Mouse (Mus musculus): ENCODE measurements around the gene Wdr90. TPM values are rescaled to one million over a fixed set of nuclear protein-coding genes. Genes with fewer than 3 reads are reported as not detected.
A peak's percentile ranks its signal among the peaks of the same experiment; 100 is the strongest.

Gene Wdr90
- polyA plus RNA-seq, 1 experiment from 2014 or later: 33.5 TPM

- Histone ChIP-seq H3K4me1 (ENCODE audit: insufficient read depth, low read length) (no peaks in the 10 kb centered on the region), H3K36me3 (ENCODE audit: insufficient read depth, low read length) (peaks cover 41% of the 10 kb centered on the region), H3K27me3 (ENCODE audit: insufficient read depth, low read length) (no peaks in the 10 kb centered on the region), H3K4me2 (replicated peaks; ENCODE audit: low read depth, low read length) (no peak overlapping the region), H3K27ac (ENCODE audit: low read length) (no peak overlapping the region), H3K9ac (replicated peaks; ENCODE audit: low read length) (no peak overlapping the region), H3K9me3 (ENCODE audit: low read length) (no peaks in the 10 kb centered on the region), H3K4me3 (ENCODE audit: low read length) (no peak overlapping the region)
- ATAC-seq (ENCODE audit: low FRiP score, low TSS enrichment): no peak
Measured at GRCm38 (mm10) chr17:25886806-25887205, 25.5 kb upstream of the Wdr90 start.

- H3K4me3 ChIP-seq (ENCODE audit: low read length): no peak overlapping the region
- H3K36me3 ChIP-seq (ENCODE audit: insufficient read depth, low read length): peaks cover 41% of the 10 kb centered on the region
- no peak overlapping the region for H3K27ac ChIP-seq (ENCODE audit: low read length)
- H3K27me3 ChIP-seq (ENCODE audit: insufficient read depth, low read length): no peaks in the 10 kb centered on the region
- 72% methylated on average over 4 of the region's 4 CpGs for WGBS
- ATAC-seq (ENCODE audit: low FRiP score, low TSS enrichment): no peak
- H3K9ac ChIP-seq (replicated peaks; ENCODE audit: low read length): no peak overlapping the region
- H3K9me3 ChIP-seq (ENCODE audit: low read length): no peaks in the 10 kb centered on the region
- H3K4me1 ChIP-seq (ENCODE audit: insufficient read depth, low read length): peaks cover 12% of the 10 kb centered on the region
- H3K4me2 ChIP-seq (replicated peaks; ENCODE audit: low read depth, low read length): no peak overlapping the region
Measured at GRCm38 (mm10) chr17:25885636-25886035, 24.3 kb upstream of the Wdr90 start.

DNA sequence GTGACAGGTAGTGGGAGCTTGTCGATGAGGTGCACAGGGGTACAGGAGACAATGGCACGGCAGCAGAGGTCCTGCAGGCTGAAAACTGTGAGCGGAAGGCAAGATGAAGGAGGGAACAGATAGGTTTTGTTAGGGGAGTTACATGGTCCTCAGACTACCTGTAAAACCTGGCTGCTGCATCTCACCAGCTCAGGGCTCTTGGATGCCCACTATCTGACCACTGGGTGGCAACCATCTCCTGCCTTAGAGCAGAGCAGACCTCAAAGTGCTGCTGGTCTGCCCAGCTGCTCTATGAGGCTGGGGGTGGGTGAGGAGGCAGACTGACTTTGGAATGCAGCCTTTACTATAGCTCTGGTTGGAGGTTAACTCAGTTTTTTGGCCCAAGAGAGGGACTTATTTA is 22.5 kb upstream of the Wdr90 start:
- Histone ChIP-seq H3K9me3 (ENCODE audit: low read length) (no peaks in the 10 kb centered on the region), H3K27me3 (ENCODE audit: insufficient read depth, low read length) (no peaks in the 10 kb centered on the region), H3K4me2 (replicated peaks; ENCODE audit: low read depth, low read length) (no peak overlapping the region), H3K27ac (ENCODE audit: low read length) (no peak overlapping the region), H3K4me3 (ENCODE audit: low read length) (no peak overlapping the region), H3K9ac (replicated peaks; ENCODE audit: low read length) (no peak overlapping the region), H3K36me3 (ENCODE audit: insufficient read depth, low read length) (peaks cover 41% of the 10 kb centered on the region), H3K4me1 (ENCODE audit: insufficient read depth, low read length) (peaks cover 22% of the 10 kb centered on the region)
- 94% methylated on average over 3 of the region's 3 CpGs for WGBS
- ATAC-seq (ENCODE audit: low FRiP score, low TSS enrichment): no peak

GRCm38 (mm10) chr17:25883268-25883667 is 22.0 kb upstream of the Wdr90 start:
- no peak for ATAC-seq (ENCODE audit: low FRiP score, low TSS enrichment)
- Histone ChIP-seq H3K9me3 (ENCODE audit: low read length) (no peaks in the 10 kb centered on the region), H3K4me3 (ENCODE audit: low read length) (no peak overlapping the region), H3K36me3 (ENCODE audit: insufficient read depth, low read length) (peaks cover 40% of the 10 kb centered on the region), H3K9ac (replicated peaks; ENCODE audit: low read length) (no peak overlapping the region), H3K4me2 (replicated peaks; ENCODE audit: low read depth, low read length) (no peak overlapping the region), H3K4me1 (ENCODE audit: insufficient read depth, low read length) (peaks cover 22% of the 10 kb centered on the region), H3K27ac (ENCODE audit: low read length) (no peak overlapping the region), H3K27me3 (ENCODE audit: insufficient read depth, low read length) (no peaks in the 10 kb centered on the region)
- WGBS: 82% methylated on average over 8 of the region's 8 CpGs

GRCm38 (mm10) chr17:25882306-25882705 is 21.0 kb upstream of the Wdr90 start:
- Histone ChIP-seq H3K9ac (replicated peaks; ENCODE audit: low read length) (no peak overlapping the region), H3K27ac (ENCODE audit: low read length) (no peak overlapping the region), H3K4me1 (ENCODE audit: insufficient read depth, low read length) (peaks cover 22% of the 10 kb centered on the region), H3K9me3 (ENCODE audit: low read length) (no peaks in the 10 kb centered on the region), H3K27me3 (ENCODE audit: insufficient read depth, low read length) (no peaks in the 10 kb centered on the region), H3K4me3 (ENCODE audit: low read length) (no peak overlapping the region), H3K36me3 (ENCODE audit: insufficient read depth, low read length) (peaks cover 35% of the 10 kb centered on the region), H3K4me2 (replicated peaks; ENCODE audit: low read depth, low read length) (no peak overlapping the region)
- whole genome bisulfite sequencing: 23% methylated on average over 5 of the region's 5 CpGs
- ATAC-seq (ENCODE audit: low FRiP score, low TSS enrichment): no peak

- peaks cover 35% of the 10 kb centered on the region for H3K36me3 ChIP-seq (ENCODE audit: insufficient read depth, low read length)
- no peak overlapping the region for H3K4me3 ChIP-seq (ENCODE audit: low read length)
- H3K4me1 ChIP-seq (ENCODE audit: insufficient read depth, low read length): peaks cover 26% of the 10 kb centered on the region
- H3K27me3 ChIP-seq (ENCODE audit: insufficient read depth, low read length): no peaks in the 10 kb centered on the region
- peak overlapping the region; percentile 28; the same call in 1 of the 2 replicates for H3K27ac ChIP-seq (ENCODE audit: low read length)
- H3K9me3 ChIP-seq (ENCODE audit: low read length): no peaks in the 10 kb centered on the region
- no peak for ATAC-seq (ENCODE audit: low FRiP score, low TSS enrichment)
- 32% methylated on average over 4 of the region's 4 CpGs for WGBS
- 0 out of 2 replicates have a peak overlapping the region, but pooled peaks have one; percentile 8 for H3K9ac ChIP-seq (replicated peaks; ENCODE audit: low read length)
- no peak overlapping the region for H3K4me2 ChIP-seq (replicated peaks; ENCODE audit: low read depth, low read length)
Measured at GRCm38 (mm10) chr17:25881691-25882090, 20.4 kb upstream of the Wdr90 start.

- Histone ChIP-seq H3K27ac (ENCODE audit: low read length) (no peak overlapping the region; the same call in 1 of the 2 replicates), H3K4me2 (replicated peaks; ENCODE audit: low read depth, low read length) (no peak overlapping the region), H3K4me1 (ENCODE audit: insufficient read depth, low read length) (peaks cover 33% of the 10 kb centered on the region), H3K4me3 (ENCODE audit: low read length) (no peak overlapping the region), H3K27me3 (ENCODE audit: insufficient read depth, low read length) (no peaks in the 10 kb centered on the region), H3K9ac (replicated peaks; ENCODE audit: low read length) (no peak overlapping the region), H3K36me3 (ENCODE audit: insufficient read depth, low read length) (peaks cover 35% of the 10 kb centered on the region), H3K9me3 (ENCODE audit: low read length) (no peaks in the 10 kb centered on the region)
- ATAC-seq (ENCODE audit: low FRiP score, low TSS enrichment): no peak
- WGBS: 12% methylated on average over 5 of the region's 5 CpGs
Measured at GRCm38 (mm10) chr17:25880913-25881641, 19.8 kb upstream of the Wdr90 start.

DNA sequence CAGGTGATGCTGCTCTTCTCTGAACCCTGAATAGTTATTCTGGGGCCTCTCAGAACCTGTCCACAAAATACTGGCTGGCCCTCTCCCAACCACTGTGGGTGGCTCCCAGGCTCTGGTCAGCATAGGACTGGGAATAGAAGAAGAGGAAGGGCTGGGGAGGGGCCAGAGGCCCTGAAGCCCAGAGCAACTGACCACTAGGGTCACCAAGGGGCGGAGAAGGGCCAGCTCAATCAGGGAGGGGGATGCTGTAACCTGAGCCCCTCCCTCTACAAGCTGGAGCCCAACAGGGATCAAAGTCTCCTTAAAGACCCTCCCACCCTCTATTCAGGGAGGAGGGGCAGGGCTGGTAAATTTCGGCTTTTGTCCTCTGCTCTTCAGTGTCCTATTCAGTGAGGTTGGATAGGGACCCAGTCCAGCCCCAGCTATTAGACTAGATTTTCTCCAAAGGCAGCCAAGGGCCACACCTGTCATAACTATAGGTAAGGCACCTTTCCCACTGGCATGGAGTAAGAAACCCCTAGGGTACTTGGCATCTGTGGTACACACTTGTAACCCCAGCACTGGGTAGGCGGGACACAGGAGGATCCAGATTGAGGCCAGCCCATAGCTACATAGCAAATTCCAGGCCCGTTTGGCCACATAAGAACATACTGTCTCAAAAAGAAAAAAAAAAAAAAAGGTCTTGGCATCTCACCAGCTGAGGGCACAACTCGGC is 19.1 kb upstream of the Wdr90 start, which contains the start of gene Wfikkn1:
Gene Wfikkn1 (minus strand): TSS at position 663 of the 715 bp plus-strand sequence.
- no peak within 1 kb of the TSS for H3K4me3 ChIP-seq (ENCODE audit: low read length)

GRCm38 (mm10) chr17:25879750-25880149 is 18.4 kb upstream of the Wdr90 start:
- peaks cover 36% of the 10 kb centered on the region for H3K4me1 ChIP-seq (ENCODE audit: insufficient read depth, low read length)
- H3K36me3 ChIP-seq (ENCODE audit: insufficient read depth, low read length): peaks cover 35% of the 10 kb centered on the region
- no peak overlapping the region for H3K9ac ChIP-seq (replicated peaks; ENCODE audit: low read length)
- H3K9me3 ChIP-seq (ENCODE audit: low read length): no peaks in the 10 kb centered on the region
- 66% methylated on average over 8 of the region's 8 CpGs for whole genome bisulfite sequencing
- ATAC-seq (ENCODE audit: low FRiP score, low TSS enrichment): no peak
- H3K4me2 ChIP-seq (replicated peaks; ENCODE audit: low read depth, low read length): no peak overlapping the region
- H3K27ac ChIP-seq (ENCODE audit: low read length): 0 out of 2 replicates have a peak overlapping the region, but pooled peaks have one; percentile 34
- no peaks in the 10 kb centered on the region for H3K27me3 ChIP-seq (ENCODE audit: insufficient read depth, low read length)
- H3K4me3 ChIP-seq (ENCODE audit: low read length): no peak overlapping the region

More for the DNA sequence above, 19.1 kb upstream of the Wdr90 start, which contains the start of gene Wfikkn1:
- Histone ChIP-seq H3K27me3 (ENCODE audit: insufficient read depth, low read length) (no peaks in the 10 kb centered on the region), H3K27ac (ENCODE audit: low read length) (peak within 1 kb of the TSS; percentile 34; the same call in 1 of the 2 replicates), H3K4me1 (ENCODE audit: insufficient read depth, low read length) (peaks cover 36% of the 10 kb centered on the region), H3K4me2 (replicated peaks; ENCODE audit: low read depth, low read length) (no peak within 1 kb of the TSS), H3K9ac (replicated peaks; ENCODE audit: low read length) (0 out of 2 replicates have a peak within 1 kb of the TSS, but pooled peaks have one; percentile 16), H3K9me3 (ENCODE audit: low read length) (no peaks in the 10 kb centered on the region), H3K36me3 (ENCODE audit: insufficient read depth, low read length) (peaks cover 35% of the 10 kb centered on the region)
- WGBS: 31% methylated on average over 5 of the region's 5 CpGs
- peak; percentile 7; the same call in 1 of the 2 replicates for ATAC-seq (ENCODE audit: low FRiP score, low TSS enrichment)

- Histone ChIP-seq H3K9ac (replicated peaks; ENCODE audit: low read length) (no peak overlapping the region), H3K4me3 (ENCODE audit: low read length) (no peak overlapping the region), H3K36me3 (ENCODE audit: insufficient read depth, low read length) (peaks cover 31% of the 10 kb centered on the region), H3K9me3 (ENCODE audit: low read length) (no peaks in the 10 kb centered on the region), H3K4me1 (ENCODE audit: insufficient read depth, low read length) (peaks cover 40% of the 10 kb centered on the region), H3K27me3 (ENCODE audit: insufficient read depth, low read length) (no peaks in the 10 kb centered on the region), H3K4me2 (replicated peaks; ENCODE audit: low read depth, low read length) (no peak overlapping the region), H3K27ac (ENCODE audit: low read length) (no peak overlapping the region)
- no peak for ATAC-seq (ENCODE audit: low FRiP score, low TSS enrichment)
- 61% methylated on average over 4 of the region's 4 CpGs for WGBS
Measured at GRCm38 (mm10) chr17:25879261-25879660, 18.0 kb upstream of the Wdr90 start.
